Mouse (Mus musculus) bone marrow macrophage, adult 2 months (primary cell): Measurements from ENCODE around the gene Tcp11l2. TPM values are rescaled to one million over a fixed set of nuclear protein-coding genes. Genes with fewer than 3 reads are reported as not detected.

Source experiments
- H3K27ac ChIP-seq: 2 replicates; pipeline ENCODE4 v1.5.1; 2012; ENCODE audit warnings: low read depth, low read length; ENCODE audit not compliant: insufficient read depth
- H3K4me1 ChIP-seq: 2 replicates; pipeline ENCODE4 v1.6.1; 2012; ENCODE audit warnings: low read length; ENCODE audit not compliant: control insufficient read depth, insufficient read depth
- H3K4me3 ChIP-seq: 2 replicates; pipeline ENCODE4 v1.5.1; 2012; ENCODE audit warnings: mild to moderate bottlenecking, low read length, moderate library complexity; ENCODE audit not compliant: insufficient read depth
- CTCF ChIP-seq: IDR thresholded peaks from 2 replicates; pipeline ENCODE4 v1.5.1; 2012; ENCODE audit warnings: low read depth, mild to moderate bottlenecking, low read length, moderate library complexity
- POLR2A ChIP-seq: IDR thresholded peaks from 2 replicates; pipeline ENCODE4 v1.6.1; 2012; ENCODE audit warnings: mild to moderate bottlenecking, low read depth, low read length, borderline replicate concordance
- polyA plus RNA-seq: library from polyadenylated mRNA; stranded (reverse); fragments of >200 nt; gene quantifications from 2 replicates; pipeline ENCODE4 v1.2.4, GENCODE M21; 2012; ENCODE audit not compliant: missing spikeins, insufficient read depth, insufficient read length

The Tcp11l2 gene
- polyA plus RNA-seq, 1 experiment, result 57.5 TPM

GRCm38 (mm10) chr10:84646506-84647102 is 70.2 kb downstream of the Tcp11l2 start:
- H3K4me3 ChIP-seq, result peak overlapping the region; percentile 34
- H3K4me1 ChIP-seq, result peaks cover 42% of the 10 kb centered on the region
- H3K27ac ChIP-seq, result peak overlapping the region; percentile 83
- TF ChIP-seq CTCF (no peak), POLR2A (no peak)

- Histone ChIP-seq H3K4me1 (peaks cover 42% of the 10 kb centered on the region), H3K4me3 (no peak overlapping the region), H3K27ac (peak overlapping the region; percentile 83)
- TF ChIP-seq POLR2A (no peak), CTCF (no peak)
These were observed 70.8 kb downstream of the Tcp11l2 start for GRCm38 (mm10) chr10:84647264-84647663.

GRCm38 (mm10) chr10:84648911-84649310 is 72.5 kb downstream of the Tcp11l2 start:
- no peak overlapping the region for H3K27ac ChIP-seq
- no peak overlapping the region for H3K4me3 ChIP-seq
- H3K4me1 ChIP-seq, result peaks cover 42% of the 10 kb centered on the region
- no peak for TF ChIP-seq POLR2A
- TF ChIP-seq CTCF, result no peak

GRCm38 (mm10) chr10:84654029-84654428 is 77.6 kb downstream of the Tcp11l2 start:
- TF ChIP-seq CTCF (no peak), POLR2A (no peak)
- no peak overlapping the region for H3K27ac ChIP-seq
- H3K4me1 ChIP-seq, result peaks cover 10% of the 10 kb centered on the region
- H3K4me3 ChIP-seq, result no peak overlapping the region

- H3K4me1 ChIP-seq, result peaks cover 6% of the 10 kb centered on the region
- TF ChIP-seq CTCF (no peak), POLR2A (no peak)
- no peak overlapping the region for H3K27ac ChIP-seq
- no peak overlapping the region for H3K4me3 ChIP-seq
These were observed 78.3 kb downstream of the Tcp11l2 start for GRCm38 (mm10) chr10:84654731-84655130.

GRCm38 (mm10) chr10:84656618-84657017 is 80.2 kb downstream of the Tcp11l2 start:
- TF ChIP-seq POLR2A (no peak), CTCF (no peak)
- H3K27ac ChIP-seq, result no peak overlapping the region

GRCm38 (mm10) chr10:84657437-84658087 is 81.1 kb downstream of the Tcp11l2 start:
- Histone ChIP-seq H3K4me3 (no peak overlapping the region), H3K4me1 (no peaks in the 10 kb centered on the region), H3K27ac (no peak overlapping the region)
- TF ChIP-seq POLR2A (no peak), CTCF (no peak)

More at GRCm38 (mm10) chr10:84656618-84657017, 80.2 kb downstream of the Tcp11l2 start:
- no peaks in the 10 kb centered on the region for H3K4me1 ChIP-seq
- H3K4me3 ChIP-seq, result no peak overlapping the region

- Histone ChIP-seq H3K27ac (no peak overlapping the region), H3K4me3 (no peak overlapping the region), H3K4me1 (no peaks in the 10 kb centered on the region)
- TF ChIP-seq CTCF, result no peak
These were observed 81.8 kb downstream of the Tcp11l2 start for GRCm38 (mm10) chr10:84658088-84658848.

GRCm38 (mm10) chr10:84659281-84659680 is 82.9 kb downstream of the Tcp11l2 start:
- Histone ChIP-seq H3K4me3 (no peak overlapping the region), H3K4me1 (no peaks in the 10 kb centered on the region), H3K27ac (no peak overlapping the region)
- TF ChIP-seq CTCF (no peak), POLR2A (no peak)

GRCm38 (mm10) chr10:84662138-84662537 is 85.7 kb downstream of the Tcp11l2 start:
- Histone ChIP-seq H3K27ac (no peak overlapping the region), H3K4me1 (no peaks in the 10 kb centered on the region), H3K4me3 (no peak overlapping the region)
- TF ChIP-seq POLR2A, result no peak
- TF ChIP-seq CTCF, result no peak

Other genes with a start within 250 kb of the Tcp11l2 start
- 11.4 and 13.4 TPM in 2 replicates for gene Nuak1, start 136.0 kb upstream of the Tcp11l2 start, polyA plus RNA-seq
- 19.2 and 19.9 TPM in 2 replicates for gene Ckap4, start 42.6 kb upstream of the Tcp11l2 start, polyA plus RNA-seq
- 11.1 and 15.4 TPM in 2 replicates for gene Polr3b, start 45.7 kb downstream of the Tcp11l2 start, polyA plus RNA-seq
- gene Rfx4, start 179.4 kb downstream of the Tcp11l2 start, polyA plus RNA-seq, result not detected in 2 replicates